Mouse (Mus musculus) heart, embryonic 12.5 days (tissue): Measurements from ENCODE around the gene Rpl18a. TPM values are rescaled to one million over a fixed set of nuclear protein-coding genes. Genes with fewer than 3 reads are reported as not detected.
A peak's percentile ranks its signal among the peaks of the same experiment; 100 is the strongest.

ENCODE experiments used
- ATAC-seq: fragments of 200-750 bp; cut with Nextera tagmentation; 2 replicates; pipeline ENCODE4 v1.8.0; 2017; ENCODE audit warnings: moderate TSS enrichment, moderate library complexity; ENCODE audit not compliant: insufficient number of reproducible peaks, low FRiP score
- H3K27ac ChIP-seq: fragments of 300-500 bp; sonication (generic); 2 replicates; pipeline ENCODE4 v1.5.1; 2016; ENCODE audit warnings: mild to moderate bottlenecking, moderate library complexity; ENCODE audit not compliant: poor library complexity, severe bottlenecking
- H3K27me3 ChIP-seq: fragments of 300-500 bp; sonication (generic); replicated peaks from 2 replicates; pipeline ENCODE4 v1.6.1; 2016; ENCODE audit warnings: mild to moderate bottlenecking, moderate library complexity
- H3K36me3 ChIP-seq: fragments of 300-500 bp; sonication (generic); 2 replicates; pipeline ENCODE4 v1.6.1; 2016; ENCODE audit warnings: mild to moderate bottlenecking, moderate library complexity
- H3K4me1 ChIP-seq: fragments of 300-500 bp; sonication (generic); replicated peaks from 2 replicates; pipeline ENCODE4 v1.6.1; 2016; ENCODE audit warnings: mild to moderate bottlenecking
- H3K4me2 ChIP-seq: fragments of 300-500 bp; sonication (generic); 2 replicates; pipeline ENCODE4 v1.6.1; 2016; ENCODE audit warnings: mild to moderate bottlenecking, moderate library complexity
- H3K4me3 ChIP-seq: fragments of 300-500 bp; sonication (generic); 2 replicates; pipeline ENCODE4 v1.5.1; 2016; ENCODE audit warnings: mild to moderate bottlenecking
- H3K9ac ChIP-seq: fragments of 300-500 bp; sonication (generic); 2 replicates; pipeline ENCODE4 v1.6.1; 2016; ENCODE audit warnings: mild to moderate bottlenecking, moderate library complexity
- H3K9me3 ChIP-seq: fragments of 300-500 bp; sonication (generic); replicated peaks from 2 replicates; pipeline ENCODE4 v1.6.1; 2016; ENCODE audit warnings: mild to moderate bottlenecking, moderate library complexity
- WGBS: fragments of 180-500 bp; shearing (Covaris S2); methylation state at CpG from one replicate; pipeline ENCODE4 v1.1.7; 2016; 5-methylcytosine and 5-hydroxymethylcytosine counted together
- microRNA counts: library from miRNA; unstranded; fragments of <30 nt; microRNA quantifications from one replicate; lab custom pipeline; 2017
- microRNA-seq: library from miRNA; unstranded; fragments of <30 nt; microRNA quantifications from one replicate; pipeline ENCODE4, GENCODE M21; 2017
- polyA plus RNA-seq: library from polyadenylated mRNA; unstranded; fragments of >200 nt; fragmentation: Nextera tagmentation; extraction: Ambion mirVana; gene quantifications from 2 replicates; pipeline ENCODE4 v1.2.1, GENCODE M21; 2016

Gene Rpl18a
- polyA plus RNA-seq, 1 experiment from 2014 or later, result 2,528 TPM

DNA sequence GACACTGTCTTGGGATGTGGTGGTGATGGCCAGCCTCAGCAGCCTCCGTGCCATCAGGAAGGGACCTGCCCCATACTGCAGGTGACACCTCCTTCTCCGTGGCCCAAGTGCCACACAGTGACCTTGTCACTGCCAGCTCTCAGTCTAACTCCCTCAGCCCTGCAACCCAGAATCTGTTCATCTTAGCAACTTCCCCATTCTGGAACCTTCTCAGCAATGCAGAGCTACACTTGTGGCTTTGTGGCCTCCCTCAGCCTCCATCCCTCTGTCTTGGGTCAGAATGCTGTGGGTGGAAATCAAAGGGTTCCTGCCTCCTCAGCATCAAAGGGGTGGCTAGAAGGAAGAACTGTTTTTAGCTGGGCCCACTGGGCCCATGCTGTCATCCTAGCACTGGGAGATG lies 43.3 kb downstream of the Rpl18a start:
- Histone ChIP-seq H3K27me3 (peaks cover 44% of the 10 kb centered on the region), H3K4me2 (no peak overlapping the region), H3K4me1 (peaks cover 20% of the 10 kb centered on the region), H3K9ac (no peak overlapping the region), H3K4me3 (no peak overlapping the region), H3K27ac (no peak overlapping the region), H3K36me3 (no peaks in the 10 kb centered on the region), H3K9me3 (no peaks in the 10 kb centered on the region)
- ATAC-seq, result no peak
- WGBS, result 66% methylated on average over 2 of the region's 2 CpGs

DNA sequence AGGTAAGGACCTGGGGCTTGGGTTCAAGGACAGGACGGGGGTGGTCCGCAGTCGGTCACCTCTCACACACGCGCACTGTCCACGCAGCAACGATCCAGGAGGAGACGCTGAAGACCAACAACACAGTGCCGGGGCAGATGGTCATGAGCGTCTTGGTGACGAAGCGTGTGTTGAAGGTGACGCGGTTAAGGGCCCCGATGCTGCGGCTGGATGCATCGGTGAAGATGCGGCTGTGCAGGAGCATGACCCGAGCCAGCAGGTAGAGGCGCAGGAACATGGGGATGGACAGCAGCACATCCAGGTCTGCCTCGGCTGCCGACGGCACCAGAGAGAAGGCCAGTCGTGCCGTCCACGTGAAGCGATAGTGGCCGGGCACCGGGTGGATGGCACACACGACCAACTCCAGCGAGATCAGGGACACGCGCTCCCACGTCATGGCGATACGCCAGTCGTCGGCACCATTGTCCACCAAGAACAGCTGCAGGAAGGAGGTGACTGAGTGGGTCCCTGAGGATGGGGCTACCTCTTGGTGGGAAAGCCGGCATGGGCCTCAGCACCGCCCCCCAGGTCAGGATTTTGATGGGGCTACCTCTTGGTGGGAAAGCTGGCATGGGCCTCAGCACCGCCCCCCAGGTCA lies 44.5 kb downstream of the Rpl18a start:
- peaks cover 55% of the 10 kb centered on the region for H3K27me3 ChIP-seq
- ATAC-seq, result no peak
- no peak overlapping the region for H3K27ac ChIP-seq
- no peaks in the 10 kb centered on the region for H3K9me3 ChIP-seq
- no peak overlapping the region for H3K9ac ChIP-seq
- H3K4me3 ChIP-seq, result no peak overlapping the region
- H3K4me2 ChIP-seq, result no peak overlapping the region
- peaks cover 20% of the 10 kb centered on the region for H3K4me1 ChIP-seq
- WGBS, result 85% methylated on average over 41 of the region's 41 CpGs
- no peaks in the 10 kb centered on the region for H3K36me3 ChIP-seq

DNA sequence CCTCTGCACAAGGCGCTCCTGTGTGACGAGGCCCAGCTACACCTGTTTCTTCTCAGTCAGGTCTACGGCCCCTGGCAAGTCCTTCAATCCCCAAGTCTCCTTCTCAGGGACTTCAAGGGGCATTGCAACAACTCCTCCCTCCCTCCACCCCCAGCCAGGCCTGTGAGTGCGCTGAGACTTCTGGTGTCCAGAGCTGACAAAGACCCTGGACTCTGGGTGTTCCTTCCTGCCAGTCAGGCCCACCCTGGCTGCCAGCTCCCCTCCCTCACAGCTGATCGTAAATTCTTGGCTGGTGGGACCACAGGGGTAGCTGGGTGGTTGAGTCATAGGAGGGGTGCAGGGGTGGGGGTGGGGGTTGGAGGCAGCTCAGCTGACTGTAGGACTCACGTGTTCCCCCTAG lies 45.4 kb downstream of the Rpl18a start:
- no peaks in the 10 kb centered on the region for H3K36me3 ChIP-seq
- peaks cover 12% of the 10 kb centered on the region for H3K4me1 ChIP-seq
- no peak overlapping the region for H3K4me2 ChIP-seq
- H3K4me3 ChIP-seq, result no peak overlapping the region
- WGBS, result 51% methylated on average over 6 of the region's 6 CpGs
- no peak for ATAC-seq
- peaks cover 57% of the 10 kb centered on the region for H3K27me3 ChIP-seq
- 0 out of 2 replicates have a peak overlapping the region, but pooled peaks have one; percentile 32 for H3K9ac ChIP-seq
- no peak overlapping the region for H3K27ac ChIP-seq
- H3K9me3 ChIP-seq, result no peaks in the 10 kb centered on the region

- H3K9ac ChIP-seq, result no peak overlapping the region
- H3K36me3 ChIP-seq, result no peaks in the 10 kb centered on the region
- 85% methylated on average over 4 of the region's 4 CpGs for WGBS
- H3K4me2 ChIP-seq, result no peak overlapping the region
- no peak overlapping the region for H3K4me3 ChIP-seq
- peaks cover 7% of the 10 kb centered on the region; the same call in 1 of the 2 replicates for H3K4me1 ChIP-seq
- peaks cover 58% of the 10 kb centered on the region for H3K27me3 ChIP-seq
- ATAC-seq, result no peak
- H3K27ac ChIP-seq, result no peak overlapping the region
- no peaks in the 10 kb centered on the region for H3K9me3 ChIP-seq
These were observed 46.3 kb downstream of the Rpl18a start for GRCm38 (mm10) chr8:70850947-70851346.

DNA sequence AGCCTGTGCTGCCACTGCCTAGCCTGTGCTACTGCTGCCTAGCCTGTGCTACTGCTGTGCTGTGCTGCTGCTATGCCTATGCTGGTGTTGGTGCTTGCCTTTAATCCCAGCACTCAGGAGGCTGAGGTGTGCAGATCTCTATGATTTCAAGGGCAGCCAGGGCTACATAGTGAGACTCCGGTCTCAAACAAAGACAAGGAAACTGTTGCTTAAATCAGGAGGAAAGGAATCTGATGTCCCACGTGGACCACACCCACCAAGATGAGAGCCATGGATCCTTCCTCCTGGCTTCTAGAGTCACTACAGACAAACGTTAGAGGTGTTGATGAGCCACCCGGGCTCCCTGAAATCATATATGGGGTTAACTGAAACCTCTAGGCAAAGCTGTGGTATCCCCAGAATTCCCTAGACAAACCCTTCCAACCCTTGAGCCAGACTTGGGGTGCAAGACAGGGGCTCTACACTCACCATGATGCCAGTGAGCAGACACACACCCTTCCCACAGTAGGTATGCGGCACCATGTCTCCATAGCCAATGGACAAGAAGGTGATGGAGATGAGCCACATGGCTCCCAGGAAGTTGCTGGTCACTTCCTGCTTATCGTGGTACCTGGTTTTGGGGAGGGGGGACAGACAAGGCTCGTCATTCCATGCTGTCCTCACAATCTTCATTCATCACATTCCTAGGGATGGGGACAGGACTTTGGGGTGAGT lies 46.9 kb downstream of the Rpl18a start:
- 65% methylated on average over 7 of the region's 7 CpGs for WGBS
- peaks cover 54% of the 10 kb centered on the region for H3K27me3 ChIP-seq
- H3K4me3 ChIP-seq, result no peak overlapping the region
- H3K4me2 ChIP-seq, result no peak overlapping the region
- no peak overlapping the region for H3K9ac ChIP-seq
- no peak for ATAC-seq
- H3K27ac ChIP-seq, result no peak overlapping the region
- no peaks in the 10 kb centered on the region for H3K9me3 ChIP-seq
- peaks cover 7% of the 10 kb centered on the region; the same call in 1 of the 2 replicates for H3K4me1 ChIP-seq
- no peaks in the 10 kb centered on the region for H3K36me3 ChIP-seq

DNA sequence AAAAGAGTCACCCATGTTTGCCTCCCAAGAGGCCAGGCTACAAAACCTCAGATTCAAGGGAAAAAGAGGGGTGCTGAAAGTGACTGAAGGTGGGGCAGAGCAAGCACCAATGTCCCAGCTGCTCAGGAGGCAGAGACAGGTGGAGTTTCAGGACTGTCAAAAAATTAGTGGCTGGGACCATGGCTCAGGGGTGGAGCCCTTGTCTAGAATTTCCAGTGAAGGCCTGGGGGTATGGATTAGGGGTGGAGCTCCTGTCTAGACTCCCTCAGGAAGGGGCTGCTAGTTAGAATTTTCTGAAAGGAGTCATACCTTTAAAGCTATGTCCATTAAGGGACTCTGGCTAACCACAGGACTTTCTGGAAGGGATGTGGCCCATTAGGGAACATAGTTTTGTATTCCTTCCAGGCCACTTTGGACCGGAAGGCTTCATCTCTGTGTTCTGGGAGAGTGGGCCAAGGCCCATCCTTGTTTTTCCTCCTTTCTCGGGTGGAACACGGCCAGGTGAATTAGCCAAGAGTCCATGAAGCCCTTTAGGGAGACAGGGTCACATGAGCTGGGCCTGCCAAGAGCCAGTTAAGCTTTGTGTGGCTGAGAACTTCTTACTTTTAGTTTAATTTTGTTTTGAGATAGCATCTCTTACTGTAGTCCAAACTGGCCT lies 47.8 kb downstream of the Rpl18a start:
- no peak overlapping the region for H3K4me2 ChIP-seq
- WGBS, result 72% methylated on average over 3 of the region's 3 CpGs
- H3K9ac ChIP-seq, result no peak overlapping the region
- no peak for ATAC-seq
- no peaks in the 10 kb centered on the region for H3K9me3 ChIP-seq
- peaks cover 7% of the 10 kb centered on the region; the same call in 1 of the 2 replicates for H3K4me1 ChIP-seq
- H3K27ac ChIP-seq, result no peak overlapping the region
- H3K4me3 ChIP-seq, result no peak overlapping the region
- peaks cover 51% of the 10 kb centered on the region for H3K27me3 ChIP-seq
- H3K36me3 ChIP-seq, result no peaks in the 10 kb centered on the region

DNA sequence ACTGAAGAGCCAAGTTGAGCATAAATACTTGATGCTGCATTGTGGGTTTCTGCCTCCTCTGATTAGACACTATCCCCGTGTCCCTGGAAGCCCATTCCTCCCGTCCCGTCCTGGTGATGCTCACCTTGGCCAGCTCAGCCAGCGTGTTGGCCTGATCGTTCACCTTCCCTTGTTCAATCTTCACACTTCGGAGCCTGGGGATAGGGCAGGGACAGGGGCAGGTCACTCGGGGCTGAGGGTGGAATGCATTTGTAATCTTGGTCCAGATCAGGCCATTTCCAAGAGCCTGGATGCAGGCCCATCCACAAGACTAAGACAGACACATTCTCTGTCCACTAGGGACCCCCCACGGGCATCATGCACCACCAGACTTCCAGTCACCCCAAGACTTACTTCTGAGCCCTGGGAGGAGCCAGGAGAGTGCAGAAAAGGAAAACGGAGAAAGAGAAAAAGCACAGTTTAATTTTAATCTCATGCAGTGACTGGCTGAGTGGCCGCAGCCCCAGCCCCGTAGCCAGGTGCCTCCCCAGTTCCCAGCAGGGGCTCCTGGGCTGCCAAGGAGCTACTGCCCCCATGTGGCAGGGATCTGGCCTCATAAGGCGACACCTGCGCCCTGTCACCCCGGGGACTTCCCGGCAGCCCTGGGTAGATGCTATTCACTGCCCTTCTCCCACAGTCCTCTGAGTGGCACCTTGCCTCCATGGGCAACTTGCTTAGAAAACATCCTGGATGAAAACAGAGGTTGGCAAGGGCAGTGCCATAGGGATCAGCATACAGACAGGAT lies 50.6 kb downstream of the Rpl18a start:
- H3K4me1 ChIP-seq, result no peaks in the 10 kb centered on the region
- peak overlapping the region; percentile 18; the same call in 1 of the 2 replicates for H3K9ac ChIP-seq
- no peak overlapping the region for H3K4me3 ChIP-seq
- H3K27ac ChIP-seq, result no peak overlapping the region
- H3K36me3 ChIP-seq, result no peaks in the 10 kb centered on the region
- H3K27me3 ChIP-seq, result peaks cover 67% of the 10 kb centered on the region
- 47% methylated on average over 15 of the region's 15 CpGs for WGBS
- no peak for ATAC-seq
- no peak overlapping the region for H3K4me2 ChIP-seq
- no peaks in the 10 kb centered on the region for H3K9me3 ChIP-seq

- no peaks in the 10 kb centered on the region for H3K9me3 ChIP-seq
- H3K27ac ChIP-seq, result no peak overlapping the region
- no peak for ATAC-seq
- H3K4me1 ChIP-seq, result peaks cover 6% of the 10 kb centered on the region; the same call in 1 of the 2 replicates
- 42% methylated on average over 5 of the region's 5 CpGs for WGBS
- no peaks in the 10 kb centered on the region for H3K36me3 ChIP-seq
- no peak overlapping the region for H3K4me3 ChIP-seq
- no peak overlapping the region for H3K9ac ChIP-seq
- H3K27me3 ChIP-seq, result peaks cover 59% of the 10 kb centered on the region
- no peak overlapping the region for H3K4me2 ChIP-seq
These were observed 52.1 kb downstream of the Rpl18a start for GRCm38 (mm10) chr8:70845108-70845507.

MicroRNAs encoded within 50 kb of the gene (microRNA counts, 519-probe panel; counts per million panel counts)
- microRNA mmu-miR-1969 (lab: Ali Mortazavi, UCI), result not detected

Small RNA genes within 50 kb of the gene (microRNA-seq; reads per million reads assigned to microRNA genes)
- 6.1 reads per million, percentile 19 among the genes with 10 or more reads in this experiment for gene Mir1969
- 0.94 reads per million for gene Mir7067

Other genes starting within 250 kb of the Rpl18a start
- gene Pgpep1, start 237.0 kb downstream of the Rpl18a start, polyA plus RNA-seq, result 32.1 and 35.6 TPM in 2 replicates
- gene Lsm4, start 224.2 kb downstream of the Rpl18a start, polyA plus RNA-seq, result 289 and 301 TPM in 2 replicates
- gene Jund, start 198.5 kb downstream of the Rpl18a start, polyA plus RNA-seq, result 183 and 206 TPM in 2 replicates
- gene Iqcn, start 194.0 kb downstream of the Rpl18a start, polyA plus RNA-seq, result 0.04 and 0.06 TPM in 2 replicates
- not detected in 2 replicates for gene Gm3336, start 178.9 kb downstream of the Rpl18a start, polyA plus RNA-seq
- 0.05 and 0.09 TPM in 2 replicates for gene Pde4c, start 173.7 kb downstream of the Rpl18a start, polyA plus RNA-seq
- 19.1 and 19.2 TPM in 2 replicates for gene Rab3a, start 142.7 kb downstream of the Rpl18a start, polyA plus RNA-seq
- gene Mpv17l2, start 136.5 kb downstream of the Rpl18a start, polyA plus RNA-seq, result 37.2 and 37.9 TPM in 2 replicates
- 35.2 and 37.2 TPM in 2 replicates for gene Pik3r2, start 120.7 kb downstream of the Rpl18a start, polyA plus RNA-seq
- gene Mast3, start 92.4 kb downstream of the Rpl18a start, polyA plus RNA-seq, result 7.2 and 8.1 TPM in 2 replicates
- gene Il12rb1, start 89.0 kb downstream of the Rpl18a start, polyA plus RNA-seq, result not detected in 2 replicates
- 2.5 and 2.7 TPM in 2 replicates for gene Arrdc2, start 57.7 kb downstream of the Rpl18a start, polyA plus RNA-seq
- 1.7 and 1.8 TPM in 2 replicates for gene Kcnn1, start 34.2 kb downstream of the Rpl18a start, polyA plus RNA-seq
- 81.8 and 87.0 TPM in 2 replicates for gene Ccdc124, start 23.5 kb downstream of the Rpl18a start, polyA plus RNA-seq
- gene Slc5a5, start 4.7 kb downstream of the Rpl18a start, polyA plus RNA-seq, result 0.11 TPM in 1 of 2 replicates, not detected in the other
- 37.7 and 41.3 TPM in 2 replicates for gene Map1s, start 8.5 kb upstream of the Rpl18a start, polyA plus RNA-seq